Mouse (Mus musculus) ES-E14 (cell line): ENCODE measurements at regions not wholly inside any gene's neighbourhood (a gene's known extent, or its start where the extent isn't known, plus 50 kb on each side); places are given as distances from the start of the nearest gene placed in this dataset.

Source experiments
- DNase-seq: peaks from one replicate; pipeline ENCODE4 v3.0.0-alpha.2; 2013; ENCODE audit warnings: low read depth, low spot score
- H3K27ac ChIP-seq: 2 replicates; pipeline ENCODE4 v1.5.1; 2012; ENCODE audit warnings: low read depth, mild to moderate bottlenecking, low read length, moderate library complexity, mixed read lengths; ENCODE audit not compliant: poor library complexity, insufficient read depth, severe bottlenecking
- H3K36me3 ChIP-seq: 2 replicates; pipeline ENCODE4 v1.6.1; 2012; ENCODE audit warnings: mild to moderate bottlenecking, low read length, moderate library complexity, mixed read lengths; ENCODE audit not compliant: control insufficient read depth, poor library complexity, insufficient read depth, severe bottlenecking
- H3K4me1 ChIP-seq, 2 experiments: fragments of 150-350 bp in 1 of 2; sonication (generic) in 1 of 2; 2 replicates each; pipeline ENCODE4 v1.6.1; 2012; ENCODE audit warnings: low read length in 2 of 2, mild to moderate bottlenecking in 1 of 2, mixed read lengths in 1 of 2; ENCODE audit not compliant: control insufficient read depth in 2 of 2, insufficient read depth in 2 of 2, poor library complexity in 1 of 2
- H3K4me3 ChIP-seq, 2 experiments: fragments of 150-350 bp in 1 of 2; sonication (generic) in 1 of 2; 2 replicates each; pipeline ENCODE4 v1.5.1; 2012; ENCODE audit warnings: low read length in 2 of 2, low read depth in 1 of 2, mild to moderate bottlenecking in 1 of 2, mixed read lengths in 1 of 2; ENCODE audit not compliant: insufficient read depth in 1 of 2, poor library complexity in 1 of 2, severe bottlenecking in 1 of 2
- H3K9ac ChIP-seq: 2 replicates; pipeline ENCODE4 v1.6.1; 2012; ENCODE audit warnings: low read depth, mild to moderate bottlenecking, low read length, mixed read lengths; ENCODE audit not compliant: poor library complexity, insufficient read depth, severe bottlenecking
- H3K9me3 ChIP-seq: fragments of 150-350 bp; sonication (generic); 2 replicates; pipeline ENCODE4 v1.6.1; 2012; ENCODE audit warnings: low read depth, mild to moderate bottlenecking, low read length; ENCODE audit not compliant: control insufficient read depth, insufficient read depth
- CHD2 ChIP-seq: IDR thresholded peaks from 2 replicates; pipeline ENCODE4 v1.6.1; 2014; ENCODE audit warnings: mild to moderate bottlenecking, low read depth, low read length, inconsistent platforms
- HCFC1 ChIP-seq: IDR thresholded peaks from 2 replicates; pipeline ENCODE4 v1.6.1; 2012; ENCODE audit warnings: low read length, inconsistent platforms, borderline replicate concordance; ENCODE audit not compliant: insufficient read depth
- MAFK ChIP-seq: IDR thresholded peaks from 2 replicates; pipeline ENCODE4 v1.6.1; 2014; ENCODE audit warnings: mild to moderate bottlenecking, low read depth, low read length, inconsistent platforms; ENCODE audit not compliant: insufficient read depth
- ZC3H11A ChIP-seq: IDR thresholded peaks from 2 replicates; pipeline ENCODE4 v1.6.1; 2012; ENCODE audit warnings: low read depth, mild to moderate bottlenecking, inconsistent platforms, low read length, borderline replicate concordance
- ZNF384 ChIP-seq: IDR thresholded peaks from 2 replicates; pipeline ENCODE4 v1.6.1; 2012; ENCODE audit warnings: low read depth, low read length, inconsistent platforms
- in situ Hi-C, 2 experiments: fragments of 600-800 bp; cut with MboI; formaldehyde crosslinking; loops; one replicate each; pipeline ENCODE4 v1.15.1; 2025; ENCODE audit warnings: low sequenced_read_pairs in 2 of 2, inconsistent platforms in 1 of 2; ENCODE audit not compliant: unreplicated experiment in 2 of 2

DNA sequence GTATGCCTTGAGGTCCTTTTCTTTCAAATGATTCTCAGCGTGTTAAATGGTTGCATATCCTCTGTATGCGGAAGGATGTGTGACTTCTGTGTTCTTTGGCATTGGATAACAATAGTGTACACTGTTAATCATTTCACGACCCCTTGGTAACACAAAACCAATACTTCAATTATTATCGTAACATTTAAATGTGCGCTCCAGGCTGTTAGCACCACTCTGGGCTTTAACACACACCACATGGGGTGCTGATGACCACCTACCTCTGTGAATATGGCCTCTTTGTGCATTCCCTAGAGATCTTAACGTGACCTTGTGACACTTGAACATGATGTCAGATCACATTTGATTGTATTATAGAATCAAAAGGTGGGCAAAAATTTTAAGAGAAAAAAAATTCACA lies 80.2 kb upstream of the Csnka2ip start:
- Histone ChIP-seq H3K27ac (no peak overlapping the region), H3K36me3 (no peaks in the 10 kb centered on the region), H3K9ac (no peak overlapping the region), H3K4me3 (no peak overlapping the region), H3K9me3 (no peaks in the 10 kb centered on the region), H3K4me1 (no peaks in the 10 kb centered on the region)
- no peak for TF ChIP-seq MAFK
- TF ChIP-seq ZC3H11A = no peak
- TF ChIP-seq HCFC1 = no peak
- no peak for TF ChIP-seq CHD2
- no peak for DNase-seq
- in situ Hi-C loops = no loop called here

DNA sequence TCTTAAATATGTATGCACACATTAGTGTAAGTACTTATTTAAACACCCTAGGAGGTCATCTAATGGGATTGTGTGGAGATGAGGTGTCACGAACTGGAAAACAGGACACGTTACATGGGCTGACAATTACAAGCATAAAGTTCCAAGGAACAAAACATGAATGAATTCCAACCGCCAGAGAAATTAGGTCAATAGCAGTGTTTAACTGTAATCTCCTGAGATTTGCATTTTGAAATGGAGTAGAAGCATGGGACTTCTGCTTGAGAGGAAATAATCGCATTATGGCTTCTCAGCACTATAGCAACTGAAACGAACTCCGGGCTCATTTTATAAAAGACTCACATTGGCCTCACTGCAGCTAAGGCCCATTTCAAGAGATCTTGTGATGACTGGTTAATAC lies 79.7 kb upstream of the Csnka2ip start:
- in situ Hi-C loops = no loop called here
- H3K36me3 ChIP-seq = no peaks in the 10 kb centered on the region
- H3K9me3 ChIP-seq = no peaks in the 10 kb centered on the region
- no peak overlapping the region for H3K27ac ChIP-seq
- TF ChIP-seq MAFK (no peak), CHD2 (no peak), HCFC1 (no peak), ZC3H11A (no peak), ZNF384 (no peak)
- no peak overlapping the region for H3K4me3 ChIP-seq
- no peak for DNase-seq
- no peaks in the 10 kb centered on the region for H3K4me1 ChIP-seq
- H3K9ac ChIP-seq = no peak overlapping the region

DNA sequence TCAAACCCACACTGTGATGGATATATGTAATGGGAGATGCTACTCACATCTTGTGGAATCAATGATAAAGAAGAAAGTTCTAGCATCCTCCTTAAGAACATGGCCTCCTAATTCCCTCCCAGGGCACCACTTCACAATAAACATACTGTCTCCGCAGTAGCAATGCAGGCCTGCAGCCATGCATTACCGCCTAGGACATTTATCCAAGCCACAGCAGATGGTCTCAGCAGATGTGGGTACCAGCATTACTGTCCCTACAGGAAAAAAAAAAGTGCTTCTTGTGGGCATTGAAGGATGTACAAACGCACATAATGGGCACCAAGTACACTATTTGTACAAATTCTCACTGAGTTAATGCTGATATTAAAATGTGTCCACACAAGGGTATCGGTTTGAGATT lies 78.6 kb upstream of the Csnka2ip start:
- H3K9me3 ChIP-seq = no peaks in the 10 kb centered on the region
- no peaks in the 10 kb centered on the region for H3K36me3 ChIP-seq
- no peak overlapping the region for H3K27ac ChIP-seq
- H3K4me3 ChIP-seq = no peak overlapping the region
- no peak for TF ChIP-seq CHD2
- TF ChIP-seq ZNF384 = no peak
- TF ChIP-seq MAFK = no peak
- DNase-seq = no peak
- H3K4me1 ChIP-seq = no peaks in the 10 kb centered on the region
- in situ Hi-C loops = no loop called here
- no peak overlapping the region for H3K9ac ChIP-seq

DNA sequence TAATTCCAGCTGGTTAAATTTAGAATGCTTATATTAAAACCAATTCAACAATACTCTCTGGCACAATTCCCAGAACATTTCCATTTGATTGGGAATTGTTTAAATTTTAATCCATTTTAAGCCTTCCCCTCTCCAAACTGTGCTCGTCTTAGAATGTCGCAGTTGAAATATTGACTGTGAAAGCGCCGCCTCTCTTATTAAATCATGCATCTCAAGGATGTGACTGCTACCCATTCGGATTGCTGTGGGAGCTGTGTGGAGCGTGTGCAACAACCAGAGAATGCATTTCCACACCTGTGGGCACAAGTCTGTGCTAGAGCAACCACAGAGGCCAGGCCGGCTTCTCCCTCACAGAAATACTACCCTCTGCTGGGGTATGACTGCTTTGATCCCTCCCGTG lies 75.1 kb upstream of the Csnka2ip start:
- no peak for DNase-seq
- Histone ChIP-seq H3K4me1 (no peaks in the 10 kb centered on the region), H3K9ac (no peak overlapping the region), H3K27ac (no peak overlapping the region), H3K36me3 (no peaks in the 10 kb centered on the region), H3K4me3 (no peak overlapping the region), H3K9me3 (no peaks in the 10 kb centered on the region)
- in situ Hi-C loops = no loop called here
- TF ChIP-seq MAFK = no peak
- TF ChIP-seq ZC3H11A = no peak
- TF ChIP-seq ZNF384 = no peak
- no peak for TF ChIP-seq CHD2
- no peak for TF ChIP-seq HCFC1

DNA sequence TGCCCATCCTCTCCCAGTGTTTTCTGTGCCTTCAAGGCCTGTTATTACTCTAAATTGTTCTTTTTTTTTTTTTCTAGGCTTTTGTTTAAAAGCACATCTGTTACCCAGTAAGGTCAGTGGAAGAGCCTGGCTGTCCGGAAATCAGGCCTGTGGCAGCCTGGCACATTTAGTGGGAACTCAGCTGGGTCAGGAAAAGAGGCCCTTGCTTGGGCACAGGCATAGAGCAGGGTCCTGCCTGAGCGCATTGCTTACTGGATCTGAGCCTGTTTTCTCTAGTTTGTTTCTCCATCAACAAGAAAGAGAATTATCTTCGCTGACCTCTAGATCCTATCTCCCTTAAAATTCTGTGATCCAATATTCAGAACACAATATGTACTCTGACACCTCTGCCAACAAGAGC lies 74.7 kb upstream of the Csnka2ip start:
- in situ Hi-C loops = no loop called here
- no peak for TF ChIP-seq HCFC1
- Histone ChIP-seq H3K4me3 (no peak overlapping the region), H3K36me3 (no peaks in the 10 kb centered on the region), H3K9me3 (no peaks in the 10 kb centered on the region), H3K9ac (no peak overlapping the region), H3K27ac (no peak overlapping the region), H3K4me1 (no peaks in the 10 kb centered on the region)
- no peak for DNase-seq
